Mouse (Mus musculus): ENCODE results near the gene Tysnd1.

DNA sequence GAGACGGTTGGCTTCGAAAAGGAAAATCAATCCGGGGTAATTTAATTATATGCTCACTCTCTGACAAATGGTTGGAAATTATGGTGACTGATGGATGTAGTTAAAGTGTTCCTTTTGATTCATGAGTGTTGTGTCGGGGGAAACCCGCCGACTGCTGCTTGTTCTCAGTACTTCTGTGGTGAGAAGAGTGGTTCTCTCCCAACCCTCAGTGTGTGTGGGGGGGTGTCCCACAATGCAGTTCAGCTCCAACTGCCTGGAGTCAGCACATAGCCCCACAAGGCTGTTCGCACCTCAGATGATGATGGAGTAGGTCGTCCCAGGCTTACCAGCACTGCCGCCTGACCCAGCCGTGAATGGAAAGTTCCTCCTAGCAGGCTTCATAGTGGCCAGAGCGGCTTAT, 33.9 kb downstream of the Tysnd1 start:
- no peak for TF ChIP-seq CTCF (IDR thresholded peaks at IDR 0.05; ENCODE audit: borderline replicate concordance, insufficient read depth, low read depth, low read length)
- no peak for TF ChIP-seq POLR2A (IDR thresholded peaks at IDR 0.05; ENCODE audit: borderline replicate concordance, insufficient read depth, low read length)
